Mouse (Mus musculus) liver, embryonic 15.5 days (tissue): ENCODE measurements around the gene Map4k1. TPM values are rescaled to one million over a fixed set of nuclear protein-coding genes. Genes with fewer than 3 reads are reported as not detected.
A peak's percentile ranks its signal among the peaks of the same experiment; 100 is the strongest.

Source experiments
- ATAC-seq: fragments of 200-750 bp; cut with Nextera tagmentation; 2 replicates; pipeline ENCODE4 v1.8.0; 2017; ENCODE audit warnings: moderate number of reproducible peaks, mild to moderate bottlenecking, moderate library complexity; ENCODE audit not compliant: insufficient read depth
- H3K27ac ChIP-seq: fragments of 300-500 bp; sonication (generic); replicated peaks from 2 replicates; pipeline ENCODE4 v1.5.1; 2015; ENCODE audit warnings: mild to moderate bottlenecking, inconsistent platforms
- H3K27me3 ChIP-seq: fragments of 300-500 bp; sonication (generic); 2 replicates; pipeline ENCODE4 v1.6.1; 2015; ENCODE audit warnings: mild to moderate bottlenecking, inconsistent platforms
- H3K36me3 ChIP-seq: fragments of 300-500 bp; sonication (generic); replicated peaks from 2 replicates; pipeline ENCODE4 v1.6.1; 2015; ENCODE audit warnings: moderate library complexity, mild to moderate bottlenecking, inconsistent platforms
- H3K4me1 ChIP-seq: fragments of 300-500 bp; sonication (generic); replicated peaks from 2 replicates; pipeline ENCODE4 v1.6.1; 2015; ENCODE audit warnings: inconsistent platforms
- H3K4me2 ChIP-seq: fragments of 300-500 bp; sonication (generic); 2 replicates; pipeline ENCODE4 v1.6.1; 2015; ENCODE audit warnings: moderate library complexity, mild to moderate bottlenecking, inconsistent platforms
- H3K4me3 ChIP-seq: fragments of 300-500 bp; sonication (generic); replicated peaks from 2 replicates; pipeline ENCODE4 v1.5.1; 2015; ENCODE audit warnings: mild to moderate bottlenecking, inconsistent platforms
- H3K9ac ChIP-seq: fragments of 300-500 bp; sonication (generic); 2 replicates; pipeline ENCODE4 v1.6.1; 2015; ENCODE audit warnings: moderate library complexity, mild to moderate bottlenecking, inconsistent platforms
- H3K9me3 ChIP-seq: fragments of 300-500 bp; sonication (generic); replicated peaks from 2 replicates; pipeline ENCODE4 v1.6.1; 2016; ENCODE audit warnings: inconsistent platforms
- WGBS: fragments of 180-500 bp; shearing (Covaris S2); methylation state at CpG from one replicate; pipeline ENCODE4 v1.1.7; 2015; ENCODE audit warnings: mixed read lengths; ENCODE audit not compliant: insufficient replicate concordance; 5-methylcytosine and 5-hydroxymethylcytosine counted together
- polyA plus RNA-seq: library from polyadenylated mRNA; unstranded; fragments of >200 nt; fragmentation: Nextera tagmentation; extraction: Ambion mirVana; gene quantifications from 2 replicates; pipeline ENCODE4 v1.2.1, GENCODE M21; 2015

Gene Map4k1
- polyA plus RNA-seq, 1 experiment from 2014 or later = 21.6 TPM

DNA sequence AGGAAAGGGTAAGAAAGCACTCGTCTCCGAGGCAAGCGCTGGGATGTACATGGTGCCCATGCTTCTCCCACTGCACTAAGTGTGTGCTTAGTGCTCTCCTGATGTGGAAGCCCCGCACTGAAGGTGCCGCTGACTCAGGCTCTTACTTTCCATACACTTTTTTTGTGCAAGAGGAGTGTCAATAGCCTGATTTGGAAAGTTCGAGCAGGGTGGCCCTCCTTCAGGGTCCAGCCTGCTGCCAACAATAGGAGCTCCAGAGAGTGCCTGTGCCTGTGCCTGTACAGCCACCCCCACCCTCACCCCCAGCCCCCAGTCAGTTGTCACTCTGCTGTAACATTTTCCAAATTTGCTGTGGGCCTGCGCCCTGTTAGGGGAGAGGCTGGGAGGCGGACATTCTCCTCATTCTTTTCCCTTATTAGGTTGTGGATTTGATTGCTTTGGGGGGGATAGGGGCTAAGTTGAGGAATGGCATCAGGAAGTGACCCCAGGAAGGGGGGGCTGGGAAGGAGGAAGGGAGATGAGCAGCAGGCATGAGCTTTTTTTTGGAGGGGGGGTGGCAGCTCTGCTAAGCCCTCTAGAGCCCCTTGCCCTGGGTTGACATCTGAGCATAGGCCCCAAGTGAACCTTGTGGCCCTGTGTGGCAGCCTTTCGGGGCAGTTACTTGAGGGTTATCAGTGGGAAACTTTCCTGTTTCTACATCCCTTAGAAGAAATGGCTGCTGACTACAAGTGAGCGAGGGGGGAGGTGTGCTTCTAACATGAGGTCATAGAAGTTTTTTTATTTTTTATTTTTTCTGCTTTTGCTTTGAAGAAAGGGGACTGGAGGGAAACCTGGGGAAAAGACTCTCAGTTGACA is 36.2 kb upstream of the Map4k1 start:
- H3K9me3 ChIP-seq = no peaks in the 10 kb centered on the region
- no peak overlapping the region for H3K4me3 ChIP-seq
- no peaks in the 10 kb centered on the region for H3K27me3 ChIP-seq
- H3K9ac ChIP-seq = no peak overlapping the region
- WGBS = 64% methylated on average over 10 of the region's 10 CpGs
- no peak overlapping the region for H3K4me2 ChIP-seq
- H3K27ac ChIP-seq = peak overlapping the region; percentile 66
- H3K36me3 ChIP-seq = peaks cover 40% of the 10 kb centered on the region
- H3K4me1 ChIP-seq = peaks cover 93% of the 10 kb centered on the region
- peak; percentile 30; the same call in 1 of the 2 replicates for ATAC-seq

DNA sequence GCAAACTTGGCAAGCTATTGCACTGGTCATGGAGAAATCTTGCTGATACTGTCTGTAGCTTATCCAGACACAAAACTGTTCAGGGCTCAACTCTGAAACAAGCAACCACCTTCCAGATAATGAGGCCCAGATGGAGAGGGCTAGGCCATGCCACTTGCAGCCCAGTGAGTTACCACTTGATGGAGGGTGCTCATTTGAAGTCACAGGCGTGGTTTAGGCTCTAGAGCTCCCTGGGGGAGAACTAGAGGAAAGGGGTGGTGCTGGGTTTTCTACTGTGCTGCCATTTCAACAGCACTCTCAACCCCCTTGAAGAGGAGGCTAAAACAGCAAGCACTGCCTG is 35.6 kb upstream of the Map4k1 start:
- WGBS = 14% methylated on average over 1 of the region's 1 CpGs
- ATAC-seq = peak; percentile 33; the same call in 1 of the 2 replicates

DNA sequence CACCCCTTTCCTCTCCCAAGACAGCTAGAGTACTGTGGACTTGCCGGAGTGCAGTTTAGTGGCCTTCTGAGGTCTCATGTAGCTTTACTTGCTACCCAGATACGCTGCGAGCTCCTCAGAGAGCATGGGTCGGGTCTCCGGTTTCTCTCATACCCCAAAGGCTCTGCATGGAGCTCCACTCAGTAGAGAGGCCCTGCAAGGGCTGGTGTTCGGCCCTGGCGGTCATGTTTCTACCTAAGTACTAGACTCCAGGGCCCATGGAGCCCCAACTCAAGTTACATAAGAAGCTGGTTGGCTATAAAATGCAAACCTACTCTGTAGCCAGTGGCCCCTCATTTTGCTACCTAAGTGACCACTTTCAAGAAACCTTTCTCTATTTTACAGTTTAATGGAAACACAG is 33.1 kb upstream of the Map4k1 start:
- no peak for ATAC-seq
- H3K36me3 ChIP-seq = peaks cover 43% of the 10 kb centered on the region
- WGBS = 91% methylated on average over 7 of the region's 7 CpGs

More for the DNA sequence above, 35.6 kb upstream of the Map4k1 start:
- Histone ChIP-seq H3K4me1 (peaks cover 93% of the 10 kb centered on the region), H3K36me3 (peaks cover 46% of the 10 kb centered on the region), H3K27me3 (no peaks in the 10 kb centered on the region), H3K4me3 (no peak overlapping the region), H3K27ac (peak overlapping the region; percentile 66), H3K9ac (no peak overlapping the region), H3K4me2 (no peak overlapping the region), H3K9me3 (no peaks in the 10 kb centered on the region)

DNA sequence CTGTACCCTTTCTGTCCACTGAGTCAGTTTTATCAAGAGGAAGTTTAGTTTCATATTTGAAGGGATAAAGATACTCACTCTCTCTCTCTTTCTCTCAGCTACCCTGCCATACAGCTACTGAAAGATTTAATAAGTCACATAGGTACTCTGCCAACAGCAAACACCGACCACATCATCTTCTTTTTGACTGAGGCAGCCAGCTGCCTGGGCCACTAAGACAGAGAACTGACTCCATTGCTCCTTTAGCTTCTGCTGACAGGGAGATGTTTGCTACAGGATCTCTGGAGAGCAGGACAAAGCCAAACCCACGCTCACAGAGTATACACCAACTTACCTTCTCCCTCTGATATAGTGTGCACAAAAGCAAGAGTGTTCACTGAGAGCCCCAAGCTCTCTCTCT is 32.6 kb upstream of the Map4k1 start:
- Histone ChIP-seq H3K27ac (no peak overlapping the region), H3K4me3 (no peak overlapping the region), H3K36me3 (peaks cover 44% of the 10 kb centered on the region), H3K9ac (no peak overlapping the region), H3K9me3 (no peaks in the 10 kb centered on the region), H3K4me2 (no peak overlapping the region), H3K4me1 (peaks cover 99% of the 10 kb centered on the region), H3K27me3 (no peaks in the 10 kb centered on the region)
- 68% methylated on average over 2 of the region's 2 CpGs for WGBS
- ATAC-seq = no peak

More for the DNA sequence above, 33.1 kb upstream of the Map4k1 start:
- Histone ChIP-seq H3K27me3 (no peaks in the 10 kb centered on the region), H3K4me2 (no peak overlapping the region), H3K4me1 (peaks cover 97% of the 10 kb centered on the region), H3K9me3 (no peaks in the 10 kb centered on the region), H3K9ac (no peak overlapping the region), H3K27ac (no peak overlapping the region), H3K4me3 (no peak overlapping the region)

DNA sequence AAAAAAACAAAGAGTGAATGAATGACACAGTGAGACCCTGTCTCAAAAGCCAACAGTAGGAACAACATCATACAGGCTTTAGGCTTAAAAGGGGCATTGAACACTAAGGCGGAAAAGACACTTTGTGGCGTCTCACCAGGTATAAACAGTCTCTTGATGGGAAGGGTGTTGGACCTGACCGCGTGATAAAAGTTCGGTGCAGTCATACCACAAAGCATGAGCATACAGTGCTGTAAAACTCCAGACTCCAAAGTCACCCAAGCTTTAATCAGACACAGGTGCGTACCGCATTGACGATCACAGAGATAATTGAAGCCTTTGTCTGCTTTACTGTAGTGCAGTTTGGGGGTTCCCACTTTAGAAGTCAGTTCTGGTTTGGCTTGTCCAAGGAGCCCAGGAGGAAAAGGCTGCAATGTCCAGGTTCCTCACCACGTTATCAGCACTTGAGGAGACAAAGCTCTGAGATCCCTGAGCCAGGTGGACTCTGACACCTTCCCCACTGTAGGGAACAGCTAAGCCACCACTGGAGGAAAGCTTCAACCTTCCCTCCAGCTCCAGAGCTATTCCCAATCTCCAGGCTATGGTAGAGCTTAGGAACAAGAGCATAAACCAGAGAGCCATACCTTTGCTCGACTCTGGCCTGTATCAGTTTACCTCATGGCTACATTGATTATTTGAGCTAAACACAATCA is 31.4 kb upstream of the Map4k1 start:
- WGBS = 80% methylated on average over 10 of the region's 10 CpGs
- Histone ChIP-seq H3K9me3 (no peaks in the 10 kb centered on the region), H3K9ac (no peak overlapping the region), H3K27ac (peak overlapping the region; percentile 45; the same call in 1 of the 2 replicates), H3K36me3 (peaks cover 40% of the 10 kb centered on the region), H3K4me1 (peaks cover 99% of the 10 kb centered on the region), H3K27me3 (no peaks in the 10 kb centered on the region), H3K4me2 (no peak overlapping the region), H3K4me3 (no peak overlapping the region)
- no peak for ATAC-seq

DNA sequence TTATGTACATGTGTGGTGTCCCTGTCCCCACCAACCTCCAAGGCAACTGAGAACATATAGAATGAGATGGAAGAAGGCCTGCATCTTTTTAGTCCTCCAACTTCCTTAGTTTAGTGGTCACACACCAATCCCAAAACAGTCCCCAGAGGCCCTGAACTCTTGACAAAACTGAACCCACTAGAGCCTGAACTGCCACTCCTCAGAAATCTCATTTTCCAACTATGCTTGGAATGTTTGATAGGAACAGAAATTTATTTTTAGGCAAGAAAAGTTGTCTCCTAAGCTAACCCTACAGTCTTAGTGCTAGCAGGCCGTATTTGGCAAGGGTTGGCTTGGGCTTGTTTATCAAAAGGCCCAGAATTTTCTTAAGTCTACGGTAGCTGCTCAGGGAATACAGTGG is 30.1 kb upstream of the Map4k1 start:
- peaks cover 99% of the 10 kb centered on the region for H3K4me1 ChIP-seq
- no peaks in the 10 kb centered on the region for H3K27me3 ChIP-seq
- peak overlapping the region; percentile 45; the same call in 1 of the 2 replicates for H3K27ac ChIP-seq
- no peak overlapping the region for H3K9ac ChIP-seq
- H3K36me3 ChIP-seq = peaks cover 40% of the 10 kb centered on the region
- no peak overlapping the region for H3K4me3 ChIP-seq
- H3K9me3 ChIP-seq = no peaks in the 10 kb centered on the region
- ATAC-seq = no peak
- no peak overlapping the region for H3K4me2 ChIP-seq
- WGBS = 79% methylated on average over 2 of the region's 2 CpGs

GRCm38 (mm10) chr7:28952786-28953185 is 29.1 kb upstream of the Map4k1 start:
- ATAC-seq = no peak
- H3K36me3 ChIP-seq = peaks cover 40% of the 10 kb centered on the region
- no peaks in the 10 kb centered on the region for H3K27me3 ChIP-seq
- H3K9me3 ChIP-seq = no peaks in the 10 kb centered on the region
- WGBS = 59% methylated on average over 3 of the region's 3 CpGs
- H3K27ac ChIP-seq = peak overlapping the region; percentile 87
- H3K4me2 ChIP-seq = peak overlapping the region; percentile 68; the same call in 1 of the 2 replicates
- peaks cover 99% of the 10 kb centered on the region for H3K4me1 ChIP-seq
- no peak overlapping the region for H3K4me3 ChIP-seq
- H3K9ac ChIP-seq = peak overlapping the region; percentile 28; the same call in 1 of the 2 replicates

GRCm38 (mm10) chr7:28953476-28954376 is 28.1 kb upstream of the Map4k1 start:
- peak; percentile 86 for ATAC-seq
- Histone ChIP-seq H3K4me2 (peak overlapping the region; percentile 68), H3K9me3 (no peaks in the 10 kb centered on the region), H3K27ac (peak overlapping the region; percentile 87), H3K4me1 (peaks cover 99% of the 10 kb centered on the region), H3K4me3 (peak overlapping the region; percentile 30), H3K27me3 (no peaks in the 10 kb centered on the region), H3K36me3 (peaks cover 36% of the 10 kb centered on the region), H3K9ac (peak overlapping the region; percentile 28)
- WGBS = 30% methylated on average over 2 of the region's 2 CpGs

DNA sequence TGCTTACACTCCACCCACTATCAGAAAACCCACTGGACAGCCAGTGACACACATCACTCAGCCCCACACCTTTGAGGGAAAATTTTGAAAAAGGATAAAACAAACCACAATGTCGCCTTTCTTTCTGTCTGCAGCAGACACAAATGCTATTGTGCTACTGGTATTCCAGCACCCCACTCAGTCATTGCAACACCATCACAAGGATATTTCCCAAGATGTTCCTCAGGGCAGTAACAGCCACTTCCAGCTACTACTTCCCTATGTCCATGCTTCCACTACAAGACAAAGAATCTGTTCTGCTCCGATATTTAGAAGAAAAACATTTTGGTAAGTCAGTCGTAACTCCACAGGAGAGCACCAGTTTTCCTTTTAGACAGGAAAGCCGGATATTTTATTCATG is 27.1 kb upstream of the Map4k1 start:
- Histone ChIP-seq H3K4me3 (no peak overlapping the region), H3K36me3 (peaks cover 28% of the 10 kb centered on the region), H3K27ac (peak overlapping the region; percentile 87; the same call in 1 of the 2 replicates), H3K9ac (no peak overlapping the region), H3K27me3 (no peaks in the 10 kb centered on the region), H3K4me2 (0 out of 2 replicates have a peak overlapping the region, but pooled peaks have one; percentile 6), H3K4me1 (peaks cover 99% of the 10 kb centered on the region), H3K9me3 (no peaks in the 10 kb centered on the region)
- WGBS = 72% methylated on average over 4 of the region's 4 CpGs
- no peak for ATAC-seq

DNA sequence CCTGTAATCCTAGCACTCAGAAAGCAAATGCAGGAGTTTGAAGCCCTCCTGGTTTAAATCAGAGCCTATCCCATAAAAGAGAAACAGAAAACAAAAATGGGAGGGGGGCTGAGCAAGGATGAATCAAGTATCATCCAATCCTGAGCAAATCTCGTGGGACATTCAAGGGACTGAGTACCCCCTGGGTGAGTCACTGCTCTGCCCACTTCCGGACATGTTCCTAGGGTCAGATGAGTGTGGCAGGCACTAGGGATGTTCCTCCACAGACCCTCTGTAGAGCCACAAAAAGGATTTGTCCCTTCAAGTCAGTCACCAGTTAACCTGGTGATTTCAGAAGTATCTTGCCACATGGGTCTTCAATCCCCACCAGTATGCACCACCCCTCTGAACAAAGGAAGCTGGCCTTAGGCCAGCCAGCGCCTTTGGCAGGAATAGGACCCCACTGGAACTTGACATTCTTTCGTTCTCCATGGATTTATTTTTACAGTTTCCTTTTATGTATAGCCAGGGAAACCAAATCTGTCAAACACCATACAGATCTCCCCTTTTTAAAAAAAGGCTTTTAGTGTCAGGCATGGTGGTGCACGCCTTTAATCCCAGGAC is 26.5 kb upstream of the Map4k1 start:
- no peak overlapping the region for H3K4me2 ChIP-seq
- 63% methylated on average over 5 of the region's 5 CpGs for WGBS
- peaks cover 24% of the 10 kb centered on the region for H3K36me3 ChIP-seq
- H3K4me1 ChIP-seq = peaks cover 100% of the 10 kb centered on the region
- no peaks in the 10 kb centered on the region for H3K9me3 ChIP-seq
- no peak overlapping the region for H3K9ac ChIP-seq
- no peaks in the 10 kb centered on the region for H3K27me3 ChIP-seq
- H3K27ac ChIP-seq = peak overlapping the region; percentile 87
- no peak for ATAC-seq
- H3K4me3 ChIP-seq = no peak overlapping the region
